22 mouse cellular contexts compared by ENCODE assay signal in the genomic region with DNA sequence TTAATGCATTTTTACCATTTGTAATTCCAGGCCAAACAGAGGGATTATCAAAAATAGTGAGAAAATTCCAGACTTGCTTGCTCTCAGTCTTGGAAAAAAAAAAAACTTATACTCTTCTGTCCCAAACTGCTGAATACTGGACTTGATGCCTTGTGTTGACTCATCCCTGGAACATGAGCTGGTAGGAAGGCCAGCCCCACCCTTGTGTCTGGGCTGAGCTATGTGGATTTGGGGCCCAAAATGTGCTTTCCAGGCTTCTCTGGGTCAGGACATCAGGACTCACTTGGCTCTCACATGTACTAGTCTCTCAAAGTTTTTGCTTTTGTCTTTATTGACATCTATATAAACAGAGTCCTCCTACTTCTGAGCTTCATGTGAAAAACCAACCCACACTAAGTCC. TPM values are rescaled to one million over a fixed set of nuclear protein-coding genes. Genes with fewer than 3 reads are reported as not detected.
DNase-seq lines count a peak whose midpoint lies in the region; ATAC-seq and TF ChIP-seq lines count a peak whose summit lies in the region.
"Had no signal": no experiment of that assay in that cellular context is flagged by ENCODE, and none has a peak within 500 bp of the region (broad histone marks: within the 10 kb centered on the region; RNA-seq: fewer than 3 reads in every experiment).

No protein-coding gene starts in this region.

- no peak for ATAC-seq in cerebellum, adult (ENCODE audit: insufficient number of reproducible peaks, low FRiP score, low TSS enrichment)
- ATAC-seq: forebrain, embryonic 14.5 days; hindbrain, embryonic 16.5 days; inflammation-experienced regulatory T-cells, adult 6 months; intestine, postnatal 0 days had no signal

- H3K27me3 ChIP-seq in C2C12 (ENCODE audit: control insufficient read depth, insufficient read depth, insufficient read length): no peaks in the 10 kb centered on the region
- H3K27me3 ChIP-seq: heart, embryonic 12.5 days; hindbrain, embryonic 12.5 days had no signal

- no peaks in the 10 kb centered on the region for H3K79me2 ChIP-seq in C2C12 (ENCODE audit: control insufficient read depth, insufficient read depth)

- intact Hi-C loops in gastrocnemius, postnatal 14 days (cut with DNase I; ENCODE audit: low total_unique reads): no loop called here

- H3K4me3 ChIP-seq in C2C12 (ENCODE audit: insufficient read depth, poor library complexity, severe bottlenecking): no peak overlapping the region
- H3K4me3 ChIP-seq: embryonic facial prominence, embryonic 10.5 days; erythroblast, embryonic 14.5 days; forebrain, embryonic 10.5 days; heart, embryonic 12.5 days; hindbrain, embryonic 12.5 days had no signal

- H3K79me3 ChIP-seq in C2C12 (ENCODE audit: low read depth): no peaks in the 10 kb centered on the region

- H3ac ChIP-seq in C2C12 (ENCODE audit: control insufficient read depth, insufficient read length, low read depth): no peak overlapping the region

- peak; percentile 6 to 13 for DNase-seq in gastrocnemius, adult 8-10 months (ENCODE audit: low spot score in 2 of 2)
- no peak for DNase-seq in gastrocnemius, postnatal 14 days
- DNase-seq in adipocyte (ENCODE audit: low spot score): peak; percentile 33
- peak; percentile 26 for DNase-seq in skeletal muscle tissue, adult 2 months (ENCODE audit: low read depth, low spot score)
- DNase-seq in embryo, embryonic 10 days (ENCODE audit: low spot score): no peak
- DNase-seq: adrenal gland, adult 8-10 months; cerebellum, adult 18-20 months; cerebellum, adult 9-11 months; cerebellum, postnatal 36 days; heart, postnatal 36 days; kidney, adult 8-10 months had no signal

- no peaks in the 10 kb centered on the region for H3K36me3 ChIP-seq in C2C12 (ENCODE audit: control insufficient read depth, insufficient read depth)
- H3K36me3 ChIP-seq: embryonic facial prominence, embryonic 10.5 days; forebrain, embryonic 10.5 days; heart, embryonic 12.5 days; hindbrain, embryonic 12.5 days had no signal

- no peak for TF ChIP-seq CTCF in C2C12 (IDR thresholded peaks at IDR 0.05; ENCODE audit: control insufficient read depth, insufficient read depth, insufficient read length)

TF ChIP-seq in C2C12, 6 proteins besides CTCF, POLR2A, EP300 and RAD21:
- TF ChIP-seq CEBPB (IDR thresholded peaks at IDR 0.05; ENCODE audit: low read depth): no peak
- TF ChIP-seq MYOG (IDR thresholded peaks at IDR 0.05; ENCODE audit: control insufficient read depth, extremely low read depth, insufficient read length): no peak
- no peak for TF ChIP-seq MAX (IDR thresholded peaks at IDR 0.05)
- TF ChIP-seq FOSL1 (IDR thresholded peaks at IDR 0.05; ENCODE audit: insufficient read depth, low read length, poor library complexity, severe bottlenecking): peak; percentile 28

RNA-seq across cellular contexts. Expression of a gene that starts 18.1 kb away (rescaled TPM):
- total RNA-seq in gastrocnemius, adult 8-10 months (2022): 10 to 100 TPM; 16.0 to 22.6 (median 18.5) TPM
- total RNA-seq in gastrocnemius, postnatal 14 days (2021): 10 to 100 TPM; 52.9 to 62.6 TPM
- 280 TPM for polyA plus RNA-seq in C2C12 (2012; fragmentation: generic; extraction: Trizol)

Comparison
In these comparisons a context has a peak if more than half of its experiments do, and no peak if none do; other contexts are left out.
1. DNase-seq: peak in gastrocnemius, adult 8-10 months (2 of 2), adipocyte (single experiment) and skeletal muscle tissue, adult 2 months (single experiment); none in gastrocnemius, postnatal 14 days (single experiment) and embryo, embryonic 10 days (single experiment).